Mouse (Mus musculus): ENCODE measurements around the gene A4gnt.
"Not testable (repeated sequence)": the region's sequence is repeated elsewhere in the genome, so short reads cannot be mapped to it uniquely, and the experiment has no call there.

The A4gnt gene

GRCm38 (mm10) chr9:99612202-99612601, at the start of gene A4gnt:
A4gnt (plus strand) TSS chr9:99612502.
- DNase-seq (ENCODE audit: low spot score in 2 of 2): no peak

GRCm38 (mm10) chr9:99563714-99564113, 48.6 kb upstream of the A4gnt start:
- peak; percentile 45 to 63 for DNase-seq (ENCODE audit: low spot score in 2 of 2)

GRCm38 (mm10) chr9:99568023-99568346, 44.3 kb upstream of the A4gnt start:
- DNase-seq (ENCODE audit: low spot score in 2 of 2): no peak

- DNase-seq (ENCODE audit: low spot score in 2 of 2): peak; percentile 83 to 87
These were observed 43.8 kb upstream of the A4gnt start, which contains the start of gene Armc8 for GRCm38 (mm10) chr9:99568347-99569070. Armc8 (minus strand) TSS chr9:99568899.

- peak in 1 of 2 experiments; percentile 10 for DNase-seq (ENCODE audit: low spot score in 2 of 2)
These were observed 43.3 kb upstream of the A4gnt start for GRCm38 (mm10) chr9:99569071-99569397.

GRCm38 (mm10) chr9:99575677-99576480, 36.4 kb upstream of the A4gnt start, which contains the start of gene Dbr1:
Dbr1 (plus strand) TSS chr9:99575799.
- DNase-seq (ENCODE audit: low spot score in 2 of 2): peak; percentile 76 to 89

- DNase-seq (ENCODE audit: low spot score in 2 of 2): no peak
These were observed 31.6 kb upstream of the A4gnt start for GRCm38 (mm10) chr9:99580655-99581054.

- peak in 1 of 2 experiments; percentile 37 for DNase-seq (ENCODE audit: low spot score in 2 of 2)
These were observed 24.6 kb upstream of the A4gnt start for GRCm38 (mm10) chr9:99587505-99588202.

- no peak for DNase-seq (ENCODE audit: low spot score in 2 of 2)
These were observed 21.2 kb upstream of the A4gnt start for GRCm38 (mm10) chr9:99591144-99591543.

GRCm38 (mm10) chr9:99599127-99599526, 13.2 kb upstream of the A4gnt start:
- DNase-seq (ENCODE audit: low spot score in 2 of 2): not testable (repeated sequence)

- no peak for DNase-seq (ENCODE audit: low spot score in 2 of 2)
These were observed 8.7 kb upstream of the A4gnt start for GRCm38 (mm10) chr9:99603566-99603965.

GRCm38 (mm10) chr9:99619688-99620087, 7.4 kb downstream of the A4gnt start:
- DNase-seq (ENCODE audit: low spot score in 2 of 2): no peak

GRCm38 (mm10) chr9:99620196-99620595, 7.9 kb downstream of the A4gnt start:
- DNase-seq (ENCODE audit: low spot score in 2 of 2): no peak

GRCm38 (mm10) chr9:99622034-99622433, 9.7 kb downstream of the A4gnt start:
- DNase-seq (ENCODE audit: low spot score in 2 of 2): no peak

- no peak for DNase-seq (ENCODE audit: low spot score in 2 of 2)
These were observed 10.7 kb downstream of the A4gnt start for GRCm38 (mm10) chr9:99622966-99623365.

GRCm38 (mm10) chr9:99624117-99624516, 11.8 kb downstream of the A4gnt start:
- DNase-seq (ENCODE audit: low spot score in 2 of 2): no peak

GRCm38 (mm10) chr9:99628581-99628980, 16.3 kb downstream of the A4gnt start:
- DNase-seq (ENCODE audit: low spot score in 2 of 2): no peak

GRCm38 (mm10) chr9:99629281-99630011, 17.1 kb downstream of the A4gnt start, which contains the start of gene Dzip1l:
Dzip1l (plus strand) TSS chr9:99629496.
- DNase-seq (ENCODE audit: low spot score in 2 of 2): no peak

GRCm38 (mm10) chr9:99630071-99630470, 17.8 kb downstream of the A4gnt start:
- DNase-seq (ENCODE audit: low spot score in 2 of 2): no peak

GRCm38 (mm10) chr9:99630528-99631125, 18.3 kb downstream of the A4gnt start:
- no peak for DNase-seq (ENCODE audit: low spot score in 2 of 2)

GRCm38 (mm10) chr9:99631781-99632180, 19.5 kb downstream of the A4gnt start:
- no peak for DNase-seq (ENCODE audit: low spot score in 2 of 2)
